Mouse (Mus musculus): ENCODE results near the gene Gm10300.
A peak's percentile ranks its signal among the peaks of the same experiment; 100 is the strongest.

Gm10300 gene

DNA sequence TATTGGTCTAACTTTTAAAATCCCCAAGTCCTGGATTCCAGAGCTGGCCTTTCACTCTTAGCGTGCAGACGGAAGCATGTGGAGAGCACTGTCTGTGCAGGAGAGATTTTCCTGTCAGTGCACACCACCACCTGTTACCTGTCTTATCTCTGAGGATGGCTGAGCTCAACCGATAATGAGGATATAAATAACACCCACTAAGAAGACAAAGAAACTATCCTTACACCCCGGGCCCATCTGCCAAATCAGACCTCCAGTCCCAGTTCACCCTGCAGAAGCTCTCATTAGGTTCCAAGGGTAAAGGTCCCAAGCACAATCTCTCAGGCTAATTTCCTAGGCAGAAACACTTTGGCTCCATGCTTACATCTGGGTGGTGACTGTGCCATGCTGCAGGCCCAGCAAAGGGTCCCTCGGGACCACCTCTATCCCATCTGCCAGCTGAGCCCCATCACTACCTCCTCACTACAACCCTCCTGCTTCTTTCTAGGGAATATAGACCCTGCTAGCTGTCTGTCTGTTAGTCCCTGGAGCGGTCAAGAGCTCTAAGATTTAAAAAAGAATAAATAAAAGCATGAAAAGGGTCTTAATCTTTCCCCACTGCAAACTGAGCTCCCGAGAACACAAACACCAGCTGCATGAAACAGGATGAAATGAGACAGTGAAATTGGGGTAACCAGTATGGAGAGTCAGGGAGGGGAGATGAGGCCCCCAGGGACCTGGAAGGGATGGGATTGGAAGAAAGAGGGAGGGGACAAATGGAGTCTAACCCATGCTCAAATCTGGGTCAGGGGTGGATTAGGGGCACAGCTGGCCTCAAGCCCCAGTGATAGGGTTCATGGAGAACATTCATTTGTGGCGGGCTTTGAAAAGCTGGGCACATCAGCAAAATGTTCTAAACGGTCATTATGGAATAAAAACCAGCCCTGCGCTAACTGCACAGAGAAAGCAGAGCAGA is 22.9 kb upstream of the Gm10300 start:
- DNase-seq (ENCODE audit: low spot score), result no peak

DNA sequence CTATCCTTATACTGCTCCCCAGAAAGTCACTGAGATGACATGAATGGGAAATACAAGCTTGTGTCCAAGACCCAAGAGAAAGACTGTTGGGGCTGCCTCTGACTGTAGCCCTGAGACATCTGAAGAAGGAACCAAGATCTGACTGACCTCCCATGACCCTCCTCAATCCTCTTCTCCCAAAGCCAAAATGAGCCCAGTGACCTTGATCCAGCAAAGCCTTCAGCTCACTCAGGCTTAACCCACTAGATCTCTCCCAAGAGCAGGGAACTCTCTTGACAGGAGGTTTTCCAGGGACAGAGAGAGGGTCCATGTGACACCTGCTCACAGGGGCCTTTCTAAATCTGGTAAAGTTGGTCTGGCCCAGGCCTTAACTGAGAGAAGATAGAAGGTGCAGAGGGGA is 17.2 kb upstream of the Gm10300 start:
- DNase-seq (ENCODE audit: low spot score), result no peak

DNA sequence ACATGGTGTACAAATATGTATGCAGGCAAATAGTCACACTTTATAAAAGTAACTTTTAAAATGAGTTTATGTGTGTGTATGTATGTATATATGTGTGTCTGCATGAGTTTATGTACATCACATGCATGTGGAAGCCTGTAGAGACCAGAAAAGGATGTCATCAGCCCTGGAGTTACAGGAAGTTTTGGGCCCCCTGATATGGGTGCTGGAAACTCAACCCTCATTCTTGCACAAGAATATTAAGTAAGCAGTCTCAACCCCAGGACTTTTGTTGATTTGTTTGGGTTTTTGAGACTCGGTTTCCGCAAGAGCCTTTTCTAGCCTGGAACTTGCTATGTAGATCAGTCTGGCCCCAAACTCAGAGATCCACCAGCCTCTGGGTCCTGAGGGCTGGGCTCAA is 15.0 kb upstream of the Gm10300 start:
- DNase-seq (ENCODE audit: low spot score), result no peak

DNA sequence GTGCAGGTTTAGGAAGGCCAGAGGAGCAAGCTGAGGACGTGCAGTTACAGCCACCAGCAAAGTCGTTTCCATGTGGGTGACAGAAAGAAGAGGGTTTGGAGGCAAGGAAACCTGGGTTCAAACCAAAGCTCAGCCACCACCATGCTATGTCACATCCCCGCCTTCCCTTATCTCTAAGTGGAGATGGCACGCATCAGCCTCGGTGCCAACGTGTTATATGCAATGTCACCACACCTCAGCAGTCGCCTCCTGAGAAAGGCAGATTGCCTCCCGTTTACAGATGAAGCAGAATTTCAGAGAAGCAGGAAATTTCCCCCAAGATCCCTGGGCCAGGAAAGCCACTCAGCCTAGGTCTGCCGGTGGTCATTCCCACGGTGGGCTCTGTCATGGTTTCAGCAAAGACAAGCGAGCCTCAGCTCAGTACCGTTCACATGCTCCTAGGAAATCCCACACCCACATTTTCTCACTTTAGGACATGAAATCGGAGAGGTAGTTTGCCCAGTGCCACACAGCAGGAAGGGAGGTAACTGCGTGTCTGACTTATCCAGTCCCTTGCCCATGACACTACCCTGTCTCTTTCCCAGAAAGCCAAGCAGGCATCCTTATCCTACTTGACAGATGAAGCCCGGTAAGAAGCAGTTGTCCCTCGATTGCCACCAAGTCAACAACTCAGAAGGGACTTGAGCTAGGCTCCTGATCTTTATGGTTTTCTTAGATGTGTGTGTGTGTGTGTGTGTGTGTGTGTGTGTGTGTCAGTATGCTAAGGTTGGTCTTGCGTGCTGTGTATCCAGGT is 14.3 kb upstream of the Gm10300 start:
- no peak for DNase-seq (ENCODE audit: low spot score)

DNA sequence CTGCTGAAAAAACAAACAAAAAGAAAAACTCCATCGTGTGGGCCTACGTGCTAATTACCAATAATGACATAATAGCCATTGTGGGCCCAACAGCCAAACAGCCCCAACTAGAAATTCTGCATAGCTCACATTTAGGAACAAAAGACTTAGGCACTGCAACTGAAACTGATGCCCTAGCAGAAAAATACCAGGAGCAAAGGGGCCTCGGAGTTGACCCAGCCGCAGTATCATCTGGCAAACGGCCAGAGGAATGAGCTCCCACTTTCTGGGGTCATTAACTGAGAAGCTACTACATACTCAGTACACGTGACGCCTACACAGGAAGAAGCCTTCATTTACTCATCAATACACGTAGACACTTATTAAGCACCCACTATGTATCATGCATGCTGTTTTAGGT is 12.2 kb upstream of the Gm10300 start:
- no peak for DNase-seq (ENCODE audit: low spot score)

DNA sequence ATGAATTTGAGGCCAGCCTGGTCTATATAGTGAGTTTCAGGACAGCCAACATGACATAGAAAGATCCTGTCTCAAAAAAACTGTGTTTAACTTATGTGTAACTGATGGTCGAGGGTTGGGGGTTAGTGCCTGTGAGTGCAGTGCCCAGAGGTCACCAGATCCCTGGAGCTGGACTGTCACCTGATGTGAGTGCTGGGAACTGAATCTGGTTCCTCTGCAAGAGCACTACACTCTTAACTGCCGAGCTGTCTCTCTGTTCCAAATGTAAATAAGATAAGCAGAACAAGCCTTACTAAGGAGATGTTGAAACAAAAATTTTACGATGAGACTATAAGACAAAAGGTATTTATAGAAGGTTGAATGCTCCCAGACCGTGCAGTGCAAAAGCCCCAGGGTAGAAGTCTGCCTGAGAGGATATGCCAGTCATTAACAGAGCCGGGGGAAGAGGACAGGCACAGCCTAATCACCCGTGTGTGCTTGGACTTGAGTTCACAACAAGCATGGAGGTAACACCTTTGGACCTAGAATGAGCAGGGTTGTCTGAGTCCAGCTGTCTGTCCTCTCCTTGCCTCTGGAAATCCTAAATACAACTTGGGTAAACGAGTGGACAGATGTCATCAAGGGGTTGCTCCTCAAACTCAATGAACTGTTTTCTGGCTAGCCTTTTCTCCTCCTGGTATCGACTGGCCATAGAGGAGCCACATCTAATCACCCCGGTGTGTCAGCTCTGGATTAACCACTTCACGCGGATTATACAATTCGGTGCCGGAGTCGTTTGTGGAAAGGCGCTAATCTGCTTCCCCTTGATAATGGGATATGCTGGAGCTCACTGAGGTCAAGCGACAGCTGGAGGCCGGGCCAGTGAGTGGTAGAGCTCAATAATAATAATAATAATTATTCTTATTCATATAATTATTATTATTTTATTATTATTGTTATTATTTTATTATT is 11.3 kb upstream of the Gm10300 start:
- no peak for DNase-seq (ENCODE audit: low spot score)

DNA sequence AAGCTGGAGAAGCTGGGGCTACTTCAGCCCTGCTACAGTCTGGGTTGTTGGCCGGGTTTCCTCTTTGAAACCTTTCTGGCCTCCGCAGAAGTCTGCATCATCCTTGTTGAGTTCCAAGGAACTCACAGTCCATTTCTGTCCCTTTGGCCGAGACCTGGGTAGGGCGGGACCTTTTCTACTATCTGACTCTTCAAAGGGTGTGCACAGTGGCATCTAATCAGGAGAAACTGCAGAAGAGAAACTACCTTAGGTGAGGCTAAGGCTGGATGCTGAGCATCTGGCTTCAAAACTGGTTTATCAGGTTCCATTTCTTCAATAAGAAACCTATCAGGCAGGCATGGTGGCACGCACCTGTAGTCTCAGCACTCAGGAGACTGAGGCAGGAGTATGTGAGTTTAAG is 9.9 kb upstream of the Gm10300 start:
- DNase-seq (ENCODE audit: low spot score), result no peak

DNA sequence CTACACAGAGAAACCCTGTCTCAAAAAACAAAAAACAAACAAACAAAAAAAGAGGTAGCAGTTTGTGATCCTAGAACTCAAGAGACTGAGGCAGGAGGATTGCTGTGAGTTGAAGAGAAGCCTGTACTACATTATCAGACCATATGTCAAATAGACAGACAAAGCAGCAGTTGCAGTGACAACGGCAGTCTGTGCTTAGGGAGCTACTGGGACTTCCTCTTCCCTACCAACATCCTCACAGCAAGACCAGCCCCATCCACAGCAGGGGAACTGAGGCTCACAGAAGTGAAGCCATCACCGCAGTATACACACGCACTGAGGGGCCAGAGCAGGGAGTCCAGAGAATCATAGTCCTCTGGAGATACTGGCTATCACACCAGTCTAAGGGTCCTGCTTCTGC is 8.9 kb upstream of the Gm10300 start:
- DNase-seq (ENCODE audit: low spot score), result no peak

DNA sequence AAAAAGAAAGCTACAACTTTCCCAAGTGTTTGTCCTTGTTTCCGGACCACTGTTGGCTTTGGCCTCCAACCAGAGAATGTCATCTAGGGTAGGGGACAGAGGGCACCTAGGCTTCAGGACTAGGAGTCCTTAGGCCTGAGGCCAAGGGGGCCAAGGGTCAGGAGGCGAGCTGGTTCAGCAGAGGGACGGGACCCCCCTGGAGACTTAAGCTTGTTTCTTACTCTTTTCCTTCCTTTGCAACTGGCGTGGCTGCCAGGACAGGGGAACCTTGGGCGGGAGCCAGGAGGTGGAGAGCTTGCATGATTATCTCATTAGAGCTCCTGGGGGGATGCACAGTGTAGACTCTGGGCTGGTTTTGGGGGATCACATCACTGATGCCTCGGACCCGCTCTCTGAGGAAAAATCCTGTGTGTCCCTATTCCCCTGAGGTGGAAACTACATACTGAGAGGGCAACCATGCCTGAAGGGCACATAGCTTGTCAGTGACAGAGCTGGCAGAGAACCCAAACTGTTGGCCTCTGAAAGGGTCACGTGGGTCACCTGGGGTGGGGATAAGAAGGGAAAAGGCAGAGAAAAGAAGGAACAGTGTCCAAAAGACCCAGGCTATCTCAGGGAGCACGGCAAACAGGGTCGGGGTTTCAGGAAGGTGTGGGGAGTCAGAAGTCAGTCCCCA is 8.3 kb upstream of the Gm10300 start:
- DNase-seq (ENCODE audit: low spot score), result no peak

DNA sequence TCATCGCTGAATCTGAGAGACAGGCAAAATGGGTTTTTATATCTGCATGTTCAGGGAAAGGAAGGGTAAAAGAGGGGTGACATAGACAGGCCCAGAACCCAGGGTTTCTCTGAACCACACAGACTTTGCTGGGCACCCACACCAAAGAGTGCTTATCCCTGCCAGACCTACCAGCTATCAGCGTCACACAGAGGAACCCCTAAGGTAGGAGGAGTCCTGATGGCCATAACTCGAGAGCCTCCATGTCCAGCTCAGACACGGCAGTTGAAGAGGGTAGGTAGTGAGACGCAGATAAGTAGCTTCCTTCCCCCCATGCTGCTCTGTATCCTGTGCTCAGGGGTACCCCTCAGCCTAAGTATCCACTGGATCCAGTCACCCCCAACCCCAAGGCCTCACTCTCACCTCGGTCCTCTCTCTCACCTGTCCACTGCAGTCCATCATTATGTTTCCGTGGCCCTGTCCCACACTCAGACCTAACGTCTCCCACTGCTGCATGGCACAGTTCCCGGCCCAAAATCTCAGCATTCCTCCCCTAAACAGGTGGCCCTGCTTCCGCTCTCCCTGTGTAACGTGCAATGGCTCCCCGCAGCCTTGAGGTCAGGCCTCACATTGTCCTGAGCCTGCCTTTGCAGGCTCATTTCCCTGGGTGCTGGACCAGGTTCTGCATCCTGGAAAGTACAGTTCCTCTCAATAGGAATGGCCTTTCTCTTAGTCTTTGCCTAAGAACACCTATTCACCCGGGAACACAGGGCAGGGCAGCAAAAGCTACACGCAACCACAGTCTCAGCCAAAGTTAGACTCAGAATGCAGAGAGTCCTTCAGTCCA is 7.2 kb upstream of the Gm10300 start:
- no peak for DNase-seq (ENCODE audit: low spot score)

DNA sequence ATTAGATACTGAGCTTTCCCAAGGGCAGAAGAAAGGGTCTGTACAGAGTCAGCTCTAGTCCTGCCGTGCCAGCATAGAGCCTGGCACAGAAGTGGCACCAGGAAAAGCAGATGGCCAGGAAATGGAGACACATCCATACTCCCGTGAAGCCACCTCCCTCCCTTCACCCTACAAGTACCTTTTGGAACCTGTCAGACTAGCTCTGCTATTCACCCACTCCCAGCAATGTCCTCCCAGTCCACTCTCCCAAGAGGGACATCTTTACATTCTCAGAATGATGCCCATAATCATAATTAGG is 6.6 kb upstream of the Gm10300 start:
- no peak for DNase-seq (ENCODE audit: low spot score)

DNA sequence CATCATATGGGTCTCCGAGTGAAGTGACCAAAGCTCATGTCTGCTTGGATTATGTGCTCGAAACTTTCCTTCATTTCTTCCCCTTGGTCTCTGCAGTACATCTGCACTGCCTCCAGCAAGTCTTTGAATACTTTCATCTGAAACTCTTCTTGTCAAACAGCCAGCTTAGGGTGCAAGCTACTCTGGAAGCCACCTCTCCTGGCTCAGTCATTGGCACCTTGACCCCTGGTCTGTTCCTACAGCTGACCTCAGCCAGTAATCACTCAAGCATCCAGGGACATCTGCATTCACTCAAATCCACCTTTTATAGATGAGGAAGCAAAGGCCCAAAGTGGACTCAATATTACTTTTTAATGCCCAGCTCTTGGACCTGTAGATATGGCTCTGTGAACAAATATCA is 2.8 kb upstream of the Gm10300 start:
- DNase-seq (ENCODE audit: low spot score), result no peak

DNA sequence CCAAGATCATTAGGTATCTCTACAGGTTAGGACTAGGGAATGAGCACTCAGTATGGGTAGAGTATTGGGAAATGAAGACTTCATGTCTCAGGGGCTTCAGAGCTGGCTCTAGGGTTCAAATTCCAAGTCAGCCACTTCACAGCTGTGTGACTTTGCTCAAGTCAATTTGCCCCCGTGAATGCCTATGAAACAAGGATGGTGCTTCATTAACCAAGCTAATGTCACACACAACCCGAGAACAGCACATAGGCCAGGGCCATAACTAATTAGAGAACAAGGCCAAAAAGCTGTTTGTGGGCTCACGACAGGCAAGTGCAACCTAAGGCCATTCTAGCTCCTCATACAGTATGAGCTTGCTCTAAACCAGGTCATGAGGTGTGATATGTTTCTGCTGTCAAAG is 2.3 kb upstream of the Gm10300 start:
- no peak for DNase-seq (ENCODE audit: low spot score)

DNA sequence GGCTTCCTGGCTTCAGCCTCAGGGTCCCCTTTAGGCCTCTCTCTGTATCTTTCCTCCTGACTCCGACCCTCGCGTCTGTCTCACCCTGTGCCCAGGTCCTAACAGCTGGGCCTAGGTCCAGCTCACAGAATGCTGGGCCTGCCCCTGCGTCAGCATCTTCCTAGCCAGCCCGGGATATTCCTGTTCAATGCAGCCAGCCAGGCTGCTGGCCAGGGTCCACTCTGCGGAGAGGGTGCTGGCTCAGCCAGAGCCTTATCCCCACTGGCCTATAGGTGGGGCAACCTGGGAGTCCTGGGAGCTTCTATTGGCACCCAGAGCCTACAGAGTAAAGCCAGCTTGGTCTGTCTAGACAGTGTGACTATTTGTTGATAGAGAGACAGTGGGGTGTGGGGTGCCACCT is 1.6 kb upstream of the Gm10300 start:
- DNase-seq (ENCODE audit: low spot score), result no peak

DNA sequence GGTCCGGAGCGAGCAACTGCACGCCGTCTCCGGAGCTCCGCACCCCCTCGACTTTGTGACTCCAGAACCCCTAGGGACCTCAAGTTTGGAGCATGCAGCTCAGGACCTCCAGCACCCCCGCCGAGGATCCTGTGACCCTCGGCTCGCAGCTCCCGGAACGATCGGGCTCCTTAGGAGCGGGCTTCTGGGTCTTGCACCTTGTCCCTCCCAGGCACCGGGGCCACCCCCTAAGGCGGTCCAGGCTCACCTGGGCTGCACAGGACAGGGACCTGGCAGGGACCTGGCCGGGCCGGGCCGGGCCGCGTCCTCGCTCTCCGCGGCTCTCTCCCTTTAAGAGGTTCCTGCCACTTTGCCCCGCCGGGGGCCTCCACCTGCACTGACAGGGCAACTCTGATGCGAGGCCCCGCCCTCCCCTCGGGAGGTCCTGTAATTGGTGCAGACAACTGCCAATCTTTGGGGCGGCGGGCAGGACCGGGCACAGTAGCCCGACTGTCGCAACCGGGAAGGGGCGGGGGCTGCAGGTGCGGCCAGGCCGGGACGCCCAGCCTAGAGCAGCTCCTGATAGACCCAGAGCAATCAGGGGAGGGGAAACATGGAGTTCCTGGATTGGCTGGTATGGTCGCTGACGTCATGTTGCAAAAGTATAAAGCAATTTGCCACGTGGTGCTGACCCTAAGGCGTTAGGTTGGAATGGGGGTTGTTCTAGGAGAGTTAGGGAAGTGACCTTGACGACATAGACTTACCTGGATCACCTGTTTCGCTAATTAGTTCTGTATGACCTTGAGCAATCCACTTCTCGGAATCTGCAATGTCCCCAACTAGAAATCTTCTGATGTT is 654 bp downstream of the Gm10300 start, which contains the start of gene Epb41:
Gene Epb41 (minus strand): TSS at position 389 of the 837 bp plus-strand sequence.
- DNase-seq (ENCODE audit: low spot score), result peak; percentile 92

DNA sequence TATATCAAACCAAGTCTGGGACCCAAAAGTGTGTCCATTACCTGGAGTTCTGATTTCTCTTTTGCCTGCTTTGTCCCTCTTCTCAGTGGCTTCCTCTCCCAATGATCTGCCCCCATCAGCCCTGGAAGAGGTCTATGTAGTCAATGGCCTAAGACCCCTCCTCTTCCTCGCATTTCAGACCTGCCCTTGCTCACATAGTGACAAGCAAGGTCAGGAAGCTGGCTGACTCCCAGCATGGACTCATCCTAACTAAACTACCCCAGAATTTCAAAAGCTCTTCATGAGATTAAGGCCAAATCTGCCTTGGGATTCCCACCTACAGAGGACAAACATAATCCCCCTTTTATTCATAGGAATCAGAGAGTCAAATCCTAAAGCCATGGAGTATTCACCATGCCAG is 1.3 kb downstream of the Gm10300 start:
- no peak for DNase-seq (ENCODE audit: low spot score)

DNA sequence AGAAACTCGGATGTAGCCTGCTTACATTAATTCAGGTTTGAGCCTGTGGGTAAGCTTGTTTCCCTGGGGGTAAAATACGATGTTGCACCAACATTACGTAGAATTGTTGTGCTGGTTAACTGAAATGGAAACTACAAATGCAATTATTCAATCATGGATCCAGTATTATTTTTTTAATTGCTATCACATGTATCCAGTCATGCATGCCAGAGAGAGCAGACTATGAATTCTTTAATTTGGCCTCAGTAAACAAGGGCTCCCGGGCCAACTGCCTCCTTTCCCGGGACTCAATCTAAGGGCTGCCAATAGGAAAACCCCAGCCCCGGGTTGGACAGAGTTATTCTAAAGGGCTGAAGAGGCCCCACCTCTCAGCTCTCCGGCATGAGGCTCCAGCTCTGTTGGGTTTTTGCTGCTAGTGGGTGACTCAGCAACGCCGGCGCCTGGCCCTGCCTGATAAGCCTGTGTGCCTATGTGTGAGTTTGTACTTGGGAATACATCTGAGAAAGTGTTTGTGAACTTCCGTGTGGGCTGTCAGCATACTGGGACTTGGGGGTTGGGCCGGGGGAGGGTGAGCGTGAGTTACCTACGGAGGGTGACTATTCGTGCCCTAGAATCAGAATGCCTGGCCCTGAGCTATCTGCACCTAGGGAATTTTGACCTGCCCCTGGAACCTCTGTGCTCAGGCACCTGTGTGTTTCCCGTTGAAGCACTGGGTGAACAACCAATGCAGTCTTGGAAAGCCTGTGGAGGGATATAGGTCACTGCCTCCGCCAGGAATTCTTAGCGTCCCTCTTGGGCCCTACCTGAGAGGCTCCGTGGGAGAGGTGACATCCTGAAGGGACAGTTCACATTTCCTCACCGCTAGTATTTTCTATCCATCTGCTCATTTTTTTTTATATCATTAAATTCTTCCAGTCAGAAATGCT is 2.2 kb downstream of the Gm10300 start:
- no peak for DNase-seq (ENCODE audit: low spot score)

DNA sequence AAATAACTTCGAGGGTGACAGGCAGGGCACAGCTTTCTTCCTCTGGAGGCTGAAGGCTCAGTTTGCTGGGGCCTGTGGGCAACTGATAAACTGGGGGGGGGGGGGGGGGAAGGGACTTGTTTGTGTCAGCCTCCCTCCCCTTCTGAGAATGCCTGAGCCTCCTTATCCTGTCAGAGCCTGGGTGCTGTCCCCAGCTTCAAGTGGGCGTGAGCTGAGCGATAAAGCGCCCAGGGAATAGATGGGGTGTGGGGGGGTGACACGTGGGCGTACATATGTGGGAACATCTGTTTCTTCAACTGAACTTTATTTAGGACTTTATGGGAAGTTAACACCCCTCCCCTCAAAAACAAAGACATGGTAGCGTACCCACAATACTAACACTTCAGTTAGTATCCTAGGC is 2.9 kb downstream of the Gm10300 start:
- DNase-seq (ENCODE audit: low spot score), result no peak

DNA sequence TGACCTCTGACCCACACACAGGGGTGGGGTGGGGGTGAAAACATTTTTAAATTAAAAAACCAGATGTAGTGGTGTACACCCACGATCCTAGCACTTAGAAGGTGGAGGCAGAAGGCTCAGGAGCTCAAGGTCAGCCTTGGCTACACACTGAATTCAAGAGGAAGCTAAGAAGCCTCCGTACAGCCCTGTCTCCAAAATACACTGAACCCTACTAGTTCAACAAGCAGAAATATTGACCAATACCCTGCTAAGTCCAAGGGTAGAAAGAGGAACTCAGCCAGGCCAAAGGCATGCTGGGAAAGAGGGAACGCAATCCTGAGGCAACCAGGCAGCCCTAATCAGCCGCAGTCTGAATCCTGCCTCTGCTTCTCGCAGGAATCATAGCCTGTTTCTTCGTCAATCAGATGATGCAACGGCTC is 3.8 kb downstream of the Gm10300 start:
- no peak for DNase-seq (ENCODE audit: low spot score)
